Mouse (Mus musculus) liver, postnatal 0 days (tissue): ENCODE data around the gene Gm12184. TPM values are rescaled to one million over a fixed set of nuclear protein-coding genes. Genes with fewer than 3 reads are reported as not detected.
A peak's percentile ranks its signal among the peaks of the same experiment; 100 is the strongest.
"Not testable (repeated sequence)": the region's sequence is repeated elsewhere in the genome, so short reads cannot be mapped to it uniquely, and the experiment has no call there.

Experiments used
- ATAC-seq: fragments of 200-750 bp; cut with Nextera tagmentation; 2 replicates; pipeline ENCODE4 v1.8.0; 2017; ENCODE audit warnings: mild to moderate bottlenecking, moderate library complexity
- DNase-seq: peaks from one replicate; pipeline ENCODE4 v3.0.0-alpha.2; 2016
- H3K27ac ChIP-seq: fragments of 300-500 bp; sonication (generic); 2 replicates; pipeline ENCODE4 v1.5.1; 2014; ENCODE audit warnings: antibody characterized with exemption, moderate library complexity, mild to moderate bottlenecking, low read depth
- H3K27me3 ChIP-seq: fragments of 300-500 bp; sonication (generic); 2 replicates; pipeline ENCODE4 v1.6.1; 2014; ENCODE audit warnings: low read length, control low read depth, mixed read lengths; ENCODE audit not compliant: insufficient read depth
- H3K36me3 ChIP-seq: fragments of 300-500 bp; sonication (generic); replicated peaks from 2 replicates; pipeline ENCODE4 v1.6.1; 2014; ENCODE audit warnings: mild to moderate bottlenecking, control low read depth, low read length, moderate library complexity, mixed read lengths; ENCODE audit not compliant: insufficient read depth
- H3K4me1 ChIP-seq: fragments of 300-500 bp; sonication (generic); 2 replicates; pipeline ENCODE4 v1.6.1; 2014; ENCODE audit warnings: antibody characterized with exemption, mild to moderate bottlenecking, control low read depth; ENCODE audit not compliant: insufficient read depth
- H3K4me2 ChIP-seq: fragments of 300-500 bp; sonication (generic); 2 replicates; pipeline ENCODE4 v1.6.1; 2014; ENCODE audit warnings: low read depth, mild to moderate bottlenecking, low read length, moderate library complexity, mixed read lengths
- H3K4me3 ChIP-seq: fragments of 300-500 bp; sonication (generic); 2 replicates; pipeline ENCODE4 v1.5.1; 2014; ENCODE audit warnings: low read depth, low read length
- H3K9ac ChIP-seq: fragments of 300-500 bp; sonication (generic); replicated peaks from 2 replicates; pipeline ENCODE4 v1.6.1; 2014; ENCODE audit warnings: mild to moderate bottlenecking, moderate library complexity
- H3K9me3 ChIP-seq: fragments of 300-500 bp; sonication (generic); 2 replicates; pipeline ENCODE4 v1.6.1; 2016; ENCODE audit warnings: mild to moderate bottlenecking, control low read depth, low read length, mixed read lengths
- CTCF ChIP-seq: sonication (generic); IDR thresholded peaks from 2 replicates; pipeline ENCODE4 v1.5.1; 2016; ENCODE audit warnings: antibody characterized with exemption, low read depth
- EP300 ChIP-seq: IDR thresholded peaks from 2 replicates; pipeline ENCODE4 v1.6.1; 2016; ENCODE audit warnings: antibody characterized with exemption, low read depth, mild to moderate bottlenecking
- WGBS: fragments of 180-500 bp; shearing (Covaris S2); extraction: QIAGEN DNeasy Blood & Tissue Kit; methylation state at CpG from one replicate; pipeline ENCODE4 v1.1.7; 2014; ENCODE audit not compliant: insufficient replicate concordance; 5-methylcytosine and 5-hydroxymethylcytosine counted together
- polyA plus RNA-seq: library from polyadenylated mRNA; unstranded; fragments of >200 nt; fragmentation: Nextera tagmentation; extraction: Ambion mirVana; gene quantifications from 2 replicates; pipeline ENCODE4 v1.2.1, GENCODE M21; 2015

Gene Gm12184
- polyA plus RNA-seq, 1 experiment from 2014 or later = 5.0 TPM

- H3K4me3 ChIP-seq = peak overlapping the region; percentile 42
- H3K4me2 ChIP-seq = peak overlapping the region; percentile 69
- no peaks in the 10 kb centered on the region for H3K9me3 ChIP-seq
- H3K27me3 ChIP-seq = peaks cover 16% of the 10 kb centered on the region
- H3K4me1 ChIP-seq = peaks cover 32% of the 10 kb centered on the region
- no peak overlapping the region for H3K9ac ChIP-seq
- no peak overlapping the region for H3K27ac ChIP-seq
- no peak for TF ChIP-seq EP300
- no peak for TF ChIP-seq CTCF
- H3K36me3 ChIP-seq = no peaks in the 10 kb centered on the region
- DNase-seq (no peak), ATAC-seq (no peak)
- 44% methylated on average over 14 of the region's 14 CpGs for WGBS
Measured at GRCm38 (mm10) chr11:48822768-48823512, 3.5 kb downstream of the Gm12184 start.

DNA sequence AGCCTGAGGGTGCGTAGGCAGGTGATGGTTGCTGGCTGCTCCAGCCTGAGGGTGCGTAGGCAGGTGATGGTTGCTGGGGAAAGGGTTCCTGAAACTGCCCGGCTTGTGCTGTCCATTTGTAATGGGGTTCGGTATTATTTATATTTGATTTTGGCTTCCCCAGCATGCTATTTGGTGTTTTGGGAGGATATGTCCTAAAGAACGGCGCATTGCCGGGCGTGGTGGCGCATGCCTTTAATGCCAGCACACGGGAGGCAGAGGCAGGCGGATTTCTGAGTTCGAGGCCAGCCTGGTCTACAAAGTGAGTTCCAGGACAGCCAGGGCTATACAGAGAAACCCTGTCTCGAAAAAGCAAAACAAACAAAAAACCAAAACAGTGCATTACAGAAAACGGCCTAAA lies 5.2 kb downstream of the Gm12184 start:
- Histone ChIP-seq H3K27me3 (peaks cover 13% of the 10 kb centered on the region), H3K4me1 (peaks cover 28% of the 10 kb centered on the region)
- 85% methylated on average over 14 of the region's 14 CpGs for WGBS
- H3K4me2 ChIP-seq, H3K36me3 ChIP-seq, H3K9me3 ChIP-seq, H3K4me3 ChIP-seq, H3K27ac ChIP-seq, DNase-seq, H3K9ac ChIP-seq, ATAC-seq: not testable (repeated sequence)

DNA sequence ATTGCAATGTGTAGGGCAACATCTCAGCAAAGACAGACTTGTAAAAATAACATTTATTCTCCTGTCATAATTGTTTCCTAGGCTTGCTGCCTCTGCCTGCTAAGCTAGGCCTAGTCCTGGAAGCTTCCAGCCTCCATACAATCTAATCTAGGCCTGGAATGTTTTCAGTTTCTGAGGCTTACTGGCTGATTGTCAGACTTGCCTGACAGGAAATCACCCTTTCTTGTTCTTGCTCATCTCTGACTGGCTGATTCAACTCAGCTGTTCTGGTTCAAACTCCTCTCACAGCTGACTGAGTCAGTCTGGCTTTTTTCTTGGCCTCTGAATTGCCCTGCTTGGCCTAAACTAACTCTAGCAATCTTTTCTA lies 6.2 kb downstream of the Gm12184 start:
- ATAC-seq (no peak), DNase-seq (no peak)
- Histone ChIP-seq H3K27ac (peak overlapping the region; percentile 52; the same call in 1 of the 2 replicates), H3K4me3 (no peak overlapping the region), H3K4me2 (no peak overlapping the region), H3K9me3 (no peaks in the 10 kb centered on the region), H3K4me1 (peaks cover 38% of the 10 kb centered on the region), H3K36me3 (no peaks in the 10 kb centered on the region), H3K27me3 (peaks cover 13% of the 10 kb centered on the region), H3K9ac (no peak overlapping the region)
- no peak for TF ChIP-seq CTCF
- no peak for TF ChIP-seq EP300

DNA sequence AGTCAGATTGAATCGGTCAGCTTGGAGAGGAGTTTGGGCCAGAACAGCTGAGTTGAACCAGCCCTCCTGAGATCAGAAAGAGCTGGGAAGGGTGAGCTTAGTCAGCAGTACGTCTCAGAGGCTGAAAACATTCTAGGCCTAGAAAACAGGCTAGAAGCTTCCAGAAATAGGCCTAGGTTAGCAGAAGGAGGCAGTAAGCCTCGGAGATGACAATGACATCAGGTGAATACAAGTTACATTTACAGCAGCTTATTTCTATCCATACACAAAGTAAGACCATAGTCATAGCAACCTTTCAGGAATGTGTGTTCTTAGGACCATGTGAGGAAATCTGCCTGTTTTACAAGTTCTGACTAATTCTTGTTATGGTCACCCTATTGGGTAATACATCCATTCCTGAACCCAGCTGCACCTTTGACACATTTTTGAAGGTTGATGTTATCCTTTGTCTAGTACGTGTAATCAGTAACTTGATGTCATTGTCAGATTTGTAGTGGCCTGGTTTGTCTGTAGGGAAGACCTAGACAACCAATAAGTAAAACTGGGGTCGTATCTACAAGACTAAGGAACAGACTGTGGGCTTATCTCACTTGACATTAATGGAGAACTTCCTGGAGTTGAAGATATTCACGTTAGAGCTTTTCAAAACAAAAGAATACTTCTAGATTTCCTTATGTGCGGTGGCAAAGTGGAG lies 6.7 kb downstream of the Gm12184 start:
- no peaks in the 10 kb centered on the region for H3K9me3 ChIP-seq
- H3K27ac ChIP-seq = peak overlapping the region; percentile 52; the same call in 1 of the 2 replicates
- peaks cover 43% of the 10 kb centered on the region for H3K4me1 ChIP-seq
- no peak for ATAC-seq
- TF ChIP-seq EP300 = no peak
- no peak for TF ChIP-seq CTCF
- no peak overlapping the region for H3K9ac ChIP-seq
- no peak for DNase-seq
- no peak overlapping the region for H3K4me2 ChIP-seq
- H3K36me3 ChIP-seq = no peaks in the 10 kb centered on the region
- peaks cover 11% of the 10 kb centered on the region for H3K27me3 ChIP-seq
- H3K4me3 ChIP-seq = no peak overlapping the region
- 53% methylated on average over 7 of the region's 7 CpGs for WGBS

DNA sequence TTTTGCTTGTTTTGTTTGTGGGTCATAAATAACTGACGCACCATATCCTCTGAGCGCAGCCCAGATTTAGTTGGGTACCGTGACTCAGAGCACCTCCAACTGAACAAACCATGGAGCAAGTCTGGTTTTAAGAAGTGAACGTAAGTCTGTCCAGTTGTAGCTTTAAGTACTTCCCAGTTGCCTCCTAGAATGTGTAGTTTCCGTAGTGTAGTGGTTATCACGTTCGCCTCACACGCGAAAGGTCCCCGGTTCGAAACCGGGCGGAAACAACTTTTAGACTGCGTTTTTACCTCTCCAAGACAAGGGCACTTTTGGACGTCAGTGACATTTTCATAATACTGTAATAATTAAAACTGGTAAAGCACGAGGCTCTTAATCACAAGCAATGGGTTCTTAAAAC lies 8.1 kb downstream of the Gm12184 start:
- Histone ChIP-seq H3K36me3 (no peaks in the 10 kb centered on the region), H3K4me3 (peak overlapping the region; percentile 82), H3K4me1 (peaks cover 40% of the 10 kb centered on the region), H3K9me3 (no peaks in the 10 kb centered on the region), H3K9ac (peak overlapping the region; percentile 87), H3K27ac (peak overlapping the region; percentile 99), H3K27me3 (no peaks in the 10 kb centered on the region), H3K4me2 (peak overlapping the region; percentile 78)
- WGBS = under 1% methylated on average over 16 of the region's 16 CpGs
- no peak for ATAC-seq
- TF ChIP-seq CTCF (no peak), EP300 (peak; percentile 67)
- DNase-seq = peak; percentile 88

GRCm38 (mm10) chr11:48817794-48818193 lies 8.7 kb downstream of the Gm12184 start:
- Histone ChIP-seq H3K4me1 (peaks cover 38% of the 10 kb centered on the region), H3K36me3 (no peaks in the 10 kb centered on the region), H3K9ac (peak overlapping the region; percentile 87), H3K27me3 (no peaks in the 10 kb centered on the region), H3K27ac (peak overlapping the region; percentile 99), H3K4me3 (peak overlapping the region; percentile 82), H3K4me2 (peak overlapping the region; percentile 78), H3K9me3 (no peaks in the 10 kb centered on the region)
- ATAC-seq = no peak
- TF ChIP-seq CTCF = no peak
- TF ChIP-seq EP300 = no peak
- 5% methylated on average over 9 of the region's 9 CpGs for WGBS
- DNase-seq = no peak
